Mouse (Mus musculus) layer of hippocampus, postnatal 10 days (tissue): Measurements from ENCODE around the gene Trhde. TPM values are rescaled to one million over a fixed set of nuclear protein-coding genes. Genes with fewer than 3 reads are reported as not detected.
A peak's percentile ranks its signal among the peaks of the same experiment; 100 is the strongest.

Experiments used
- DNase-seq, 2 experiments: peaks; one replicate each; pipeline ENCODE4 v3.0.0; 2021; ENCODE audit warnings: low spot score in 2 of 2
- long read RNA-seq: library from polyadenylated mRNA; stranded (forward); transcript quantifications from one replicate; pipeline ENCODE4 v2.0.0, GENCODE M21; 2023
- total RNA-seq, 2 experiments: library from RNA; stranded (reverse); gene quantifications; 2 replicates each; pipeline ENCODE4 v1.2.3; 2021

Gene Trhde
- total RNA-seq: 10 to 100 TPM; 31.2 to 32.1 TPM
- long read RNA-seq, full-length matches to known transcripts: 3 of 9 reads
- long read RNA-seq, partial matches to known transcripts: 2 of 9 reads
- long read RNA-seq, other reads (novel, unspliced or antisense): 4 of 9 reads

- peak; percentile 19 to 45 for DNase-seq
Measured at GRCm38 (mm10) chr10:114802161-114802651, at the start of gene Trhde. Gene Trhde (minus strand): TSS chr10:114802307.

GRCm38 (mm10) chr10:114841966-114842365, 39.9 kb upstream of the Trhde start:
- DNase-seq: no peak

- DNase-seq: no peak
Measured at GRCm38 (mm10) chr10:114841440-114841839, 39.3 kb upstream of the Trhde start.

DNA sequence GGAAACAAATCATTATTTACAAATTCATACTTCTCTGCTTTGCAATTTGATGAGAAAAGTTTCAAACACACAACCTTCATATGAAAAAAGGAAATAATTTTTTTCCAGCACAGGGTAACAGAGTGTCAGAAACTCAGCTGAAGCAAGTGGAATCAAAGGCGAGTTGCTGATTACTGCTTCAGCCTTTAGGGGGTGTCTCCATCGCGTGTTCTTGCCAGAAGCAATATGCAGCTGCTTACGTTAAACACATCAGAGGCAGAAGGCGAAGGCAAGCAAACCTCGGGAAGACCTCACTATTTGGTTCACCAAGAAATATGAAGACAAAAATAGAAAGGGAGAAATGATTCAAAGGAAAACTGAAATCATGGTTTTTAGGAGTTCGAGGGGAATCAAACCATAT, 29.2 kb upstream of the Trhde start:
- DNase-seq: no peak

- DNase-seq: no peak
Measured at GRCm38 (mm10) chr10:114808799-114809198, 6.7 kb upstream of the Trhde start.

- peak; percentile 53 to 56 for DNase-seq
Measured at GRCm38 (mm10) chr10:114805884-114806283, 3.8 kb upstream of the Trhde start.

DNA sequence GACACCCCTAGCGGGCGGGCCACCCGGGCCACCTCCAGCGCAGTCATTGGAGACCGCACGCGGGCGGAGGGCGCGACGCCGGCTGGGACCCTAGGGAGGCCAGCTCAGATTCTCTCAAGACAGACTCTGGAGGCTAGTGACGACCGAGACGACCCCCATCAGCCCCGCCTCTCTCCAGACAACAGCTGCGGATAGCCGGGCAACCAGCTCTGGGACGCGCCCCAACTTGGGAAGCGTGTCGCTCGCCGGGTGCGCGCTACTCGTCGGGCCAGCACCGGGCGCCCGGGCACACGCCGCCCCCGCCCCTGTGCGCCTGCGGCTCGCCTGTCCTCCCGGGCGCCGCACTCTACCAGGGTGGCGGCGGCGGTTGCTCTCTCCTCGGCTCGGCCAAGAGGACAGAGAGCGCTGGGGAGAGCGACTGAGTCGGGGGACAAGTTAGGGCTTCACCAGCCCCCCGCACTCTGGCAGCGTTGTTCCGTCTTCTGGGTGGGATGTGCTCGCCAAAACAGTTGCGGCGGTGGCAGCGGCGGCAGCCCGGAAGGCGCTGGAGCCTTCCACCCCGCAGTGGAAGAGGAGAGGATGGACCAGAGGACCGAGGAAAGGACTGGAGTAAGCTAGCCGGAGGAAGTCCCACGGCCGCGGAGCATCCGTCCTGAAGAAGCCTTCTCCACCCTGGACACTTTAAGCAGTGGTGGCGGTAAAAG, 498 bp downstream of the Trhde start:
- DNase-seq: peak; percentile 46 to 57

DNA sequence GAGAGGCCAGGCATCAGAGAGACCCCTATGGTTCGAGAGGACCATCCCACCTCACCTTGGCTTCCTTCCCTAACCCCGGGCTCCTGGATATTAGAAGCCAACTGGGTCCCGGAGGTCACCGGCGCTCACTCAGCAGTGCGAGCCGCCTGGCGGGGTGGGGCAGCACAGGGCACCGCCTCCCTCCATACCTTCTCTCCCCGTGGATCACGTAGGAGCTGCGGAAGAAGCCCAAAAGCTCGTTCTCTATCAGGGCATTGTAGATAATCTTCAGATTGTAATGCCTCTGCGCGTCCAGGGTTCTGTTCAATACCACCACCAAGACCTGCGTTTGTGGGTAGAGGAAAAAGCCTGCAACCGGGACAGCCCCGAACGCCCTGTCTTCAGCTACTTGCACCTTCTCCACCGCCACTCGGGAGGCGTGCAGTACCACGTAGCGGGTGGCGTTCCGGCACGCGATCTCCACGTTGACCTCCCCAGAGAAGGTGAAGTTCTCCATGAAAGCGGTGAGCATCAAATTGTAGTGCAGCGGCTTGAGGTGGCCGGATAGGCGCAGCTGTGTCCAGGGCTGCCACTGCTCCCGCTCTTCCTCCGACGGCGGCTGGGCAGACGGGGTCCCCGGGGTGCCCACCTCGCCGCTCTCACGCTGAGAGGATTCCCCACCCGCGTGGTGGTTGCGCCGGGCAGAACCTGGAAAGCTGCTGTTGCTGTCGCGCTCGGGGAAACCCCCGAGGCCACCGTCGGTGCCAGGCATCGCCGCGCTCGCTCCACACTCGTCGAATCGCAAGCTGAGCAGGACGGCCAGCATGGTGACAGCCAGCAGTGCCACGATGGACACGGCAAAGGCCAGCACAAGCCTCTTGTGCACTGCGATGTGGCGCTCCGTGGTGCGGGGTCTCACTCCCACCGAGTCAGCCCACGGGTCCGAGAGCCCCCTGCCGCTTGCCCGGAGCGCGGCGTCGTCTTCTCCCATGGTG, 1.5 kb downstream of the Trhde start:
- DNase-seq: peak; percentile 14 to 30

- no peak for DNase-seq
Measured at GRCm38 (mm10) chr10:114799481-114799880, 2.6 kb downstream of the Trhde start.

GRCm38 (mm10) chr10:114798788-114799187, 3.3 kb downstream of the Trhde start:
- no peak for DNase-seq

GRCm38 (mm10) chr10:114798218-114798617, 3.9 kb downstream of the Trhde start:
- no peak for DNase-seq

GRCm38 (mm10) chr10:114797664-114798063, 4.4 kb downstream of the Trhde start:
- DNase-seq: no peak

DNA sequence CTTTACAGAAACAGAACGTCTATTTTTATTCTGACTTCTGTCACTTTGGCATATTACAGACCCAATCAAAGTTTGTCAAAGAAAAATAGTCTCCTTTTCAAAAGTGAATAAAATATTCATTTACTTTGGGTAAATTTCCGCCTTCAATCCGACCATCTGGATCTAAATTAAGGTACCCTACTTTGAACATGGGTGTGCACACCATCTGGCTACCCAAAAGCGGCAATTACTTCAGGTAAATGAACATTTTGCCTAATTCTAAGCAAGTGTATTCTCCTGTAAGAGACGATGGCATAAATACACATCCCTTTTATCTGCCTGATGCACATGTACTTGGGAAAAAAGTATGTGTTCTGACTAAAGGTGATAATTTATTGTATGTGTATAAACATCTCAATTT, 5.2 kb downstream of the Trhde start:
- DNase-seq: no peak

GRCm38 (mm10) chr10:114794214-114794613, 7.9 kb downstream of the Trhde start:
- no peak for DNase-seq

DNA sequence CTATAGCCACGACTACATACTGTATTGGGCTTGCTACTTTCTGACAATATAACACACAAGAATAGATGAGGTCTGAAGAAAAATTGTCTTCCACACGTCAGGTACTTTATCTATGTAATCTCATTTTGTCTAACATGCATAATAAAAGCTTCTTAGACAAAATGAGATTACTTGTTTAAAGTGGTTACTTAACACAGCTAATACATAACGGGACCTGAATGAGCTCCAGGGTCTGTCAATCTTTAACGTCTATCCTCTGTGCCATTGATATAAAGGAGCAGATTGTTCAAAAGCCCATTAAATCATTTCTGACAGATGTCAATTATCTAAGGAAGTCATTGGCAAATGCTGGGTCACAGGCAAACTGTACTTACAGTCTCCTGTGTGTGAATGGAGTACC, 36.2 kb downstream of the Trhde start:
- no peak for DNase-seq

DNA sequence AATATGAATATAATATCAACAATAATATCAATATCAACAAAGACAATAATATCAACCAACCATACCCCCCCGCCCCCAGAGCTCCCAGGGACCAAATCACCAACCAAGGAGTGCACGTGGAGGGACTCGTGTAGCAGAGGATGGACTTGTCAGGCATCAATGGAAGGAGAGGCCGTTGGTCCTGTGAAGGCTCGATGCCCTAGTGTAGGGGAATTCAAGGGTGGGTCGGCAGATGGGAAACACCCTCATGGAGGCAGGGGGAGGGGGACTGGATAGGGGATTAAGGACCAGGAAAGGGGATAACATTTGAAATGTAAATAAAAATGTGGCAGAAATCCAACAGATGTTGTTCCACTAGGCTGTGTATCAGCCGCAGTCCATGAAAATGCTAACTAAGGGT, 40.0 kb downstream of the Trhde start:
- DNase-seq: no peak

DNA sequence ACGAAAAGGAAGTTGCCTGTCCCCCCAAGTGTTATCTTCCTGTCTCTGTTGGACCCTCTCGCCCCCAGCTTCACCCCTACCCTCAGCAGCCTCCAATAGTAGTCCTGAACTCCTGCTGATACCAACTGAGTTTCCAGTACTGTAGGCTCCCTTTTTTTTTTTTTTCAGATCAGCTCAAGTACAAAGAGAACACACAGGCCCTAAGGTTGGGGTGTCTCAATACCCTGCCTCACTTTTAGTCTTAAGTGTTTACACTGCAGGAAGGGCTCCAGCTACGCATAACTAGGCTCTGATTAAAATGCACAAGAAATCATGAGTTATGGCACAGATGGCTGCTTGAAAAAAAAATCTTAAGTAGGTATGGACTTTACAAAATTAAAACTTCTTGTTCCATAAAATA, 42.9 kb downstream of the Trhde start:
- DNase-seq: no peak

DNA sequence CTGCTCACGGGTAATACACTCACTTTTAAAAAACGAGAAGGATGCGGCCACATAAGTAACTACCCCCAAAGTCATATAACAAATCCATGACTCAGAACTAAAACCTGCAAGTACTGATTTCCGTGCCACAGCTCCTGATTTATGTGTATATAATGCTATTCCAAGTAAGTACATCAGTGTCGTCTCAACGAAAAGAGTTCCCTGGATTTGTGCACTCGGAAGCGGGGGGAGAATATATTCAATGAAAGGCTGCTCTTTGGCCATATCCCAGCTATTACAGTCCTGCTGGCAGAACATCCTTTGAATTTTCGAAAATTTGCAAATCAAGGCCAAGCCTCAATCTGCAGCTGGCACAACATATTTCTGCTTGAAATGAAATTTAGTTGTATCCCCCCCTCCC, 43.5 kb downstream of the Trhde start:
- no peak for DNase-seq

GRCm38 (mm10) chr10:114742755-114743705, 59.1 kb downstream of the Trhde start:
- no peak for DNase-seq

GRCm38 (mm10) chr10:114739916-114740315, 62.2 kb downstream of the Trhde start:
- DNase-seq: no peak

GRCm38 (mm10) chr10:114737581-114737980, 64.5 kb downstream of the Trhde start:
- no peak for DNase-seq
